Mouse (Mus musculus): ENCODE measurements around the gene Vwa1. TPM values are rescaled to one million over a fixed set of nuclear protein-coding genes. Genes with fewer than 3 reads are reported as not detected.
"Not testable (repeated sequence)": the region's sequence is repeated elsewhere in the genome, so short reads cannot be mapped to it uniquely, and the experiment has no call there.

Gene Vwa1
- total RNA-seq (2021): 10 to 100 TPM; 16.3 to 17.0 TPM
- long read RNA-seq, experiment 1, transcript Vwa1-201 (4 exons, 3,623 nt): major isoform, 52 of 58 reads
- long read RNA-seq, experiment 1, partial matches to known transcripts: 1 of 58 reads
- long read RNA-seq, experiment 1, other reads (novel, unspliced or antisense): 5 of 58 reads
- long read RNA-seq, experiment 2, transcript Vwa1-201 (4 exons, 3,623 nt): major isoform, 72 of 85 reads
- long read RNA-seq, experiment 2, partial matches to known transcripts: 2 of 85 reads
- long read RNA-seq, experiment 2, other reads (novel, unspliced or antisense): 11 of 85 reads

GRCm38 (mm10) chr4:155774280-155774754, at the start of gene Vwa1:
TSS of gene Vwa1 (minus strand) at chr4:155774698.
- intact Hi-C loops (cut with DNase I): no loop called here
- DNase-seq (ENCODE audit: low spot score in 2 of 2): peak; percentile 81 to 91

GRCm38 (mm10) chr4:155823443-155823842, 48.9 kb upstream of the Vwa1 start:
- intact Hi-C loops (cut with DNase I): no loop called here
- no peak for DNase-seq (ENCODE audit: low spot score in 2 of 2)

- intact Hi-C loops (cut with DNase I): no loop called here
- DNase-seq (ENCODE audit: low spot score in 2 of 2): no peak
Measured at GRCm38 (mm10) chr4:155821025-155821424, 46.5 kb upstream of the Vwa1 start.

GRCm38 (mm10) chr4:155817533-155817932, 43.0 kb upstream of the Vwa1 start:
- intact Hi-C loops (cut with DNase I): no loop called here

GRCm38 (mm10) chr4:155812665-155813181, 38.2 kb upstream of the Vwa1 start:
- no peak for DNase-seq (ENCODE audit: low spot score in 2 of 2)
- intact Hi-C loops (cut with DNase I): loop anchor here (2.0 kb wide), 1 partner anchor 14 kb away; no protein-coding TSS in a partner anchor

More at GRCm38 (mm10) chr4:155817533-155817932, 43.0 kb upstream of the Vwa1 start:
- no peak for DNase-seq (ENCODE audit: low spot score in 2 of 2)

GRCm38 (mm10) chr4:155811929-155812664, 37.6 kb upstream of the Vwa1 start, which contains the start of gene Ccnl2:
TSS of gene Ccnl2 (plus strand) at chr4:155812489.
- intact Hi-C loops (cut with DNase I): loop anchor here (2.0 kb wide), 1 partner anchor 15 kb away; no protein-coding TSS in a partner anchor
- peak; percentile 94 to 96 for DNase-seq (ENCODE audit: low spot score in 2 of 2)

- DNase-seq (ENCODE audit: low spot score in 2 of 2): no peak
- intact Hi-C loops (cut with DNase I): no loop called here
Measured at GRCm38 (mm10) chr4:155807841-155808240, 33.3 kb upstream of the Vwa1 start.

GRCm38 (mm10) chr4:155803340-155804041, 29.0 kb upstream of the Vwa1 start:
- peak; percentile 95 to 98 for DNase-seq (ENCODE audit: low spot score in 2 of 2)
- intact Hi-C loops (cut with DNase I): no loop called here

GRCm38 (mm10) chr4:155802741-155803339, 28.3 kb upstream of the Vwa1 start, which contains the start of gene Mrpl20:
TSS of gene Mrpl20 (plus strand) at chr4:155802878.
- DNase-seq (ENCODE audit: low spot score in 2 of 2): no peak
- intact Hi-C loops (cut with DNase I): no loop called here

GRCm38 (mm10) chr4:155802075-155802474, 27.6 kb upstream of the Vwa1 start:
- intact Hi-C loops (cut with DNase I): no loop called here
- no peak for DNase-seq (ENCODE audit: low spot score in 2 of 2)

- intact Hi-C loops (cut with DNase I): no loop called here
- DNase-seq (ENCODE audit: low spot score in 2 of 2): no peak
Measured at GRCm38 (mm10) chr4:155793730-155794129, 19.2 kb upstream of the Vwa1 start.

- no peak for DNase-seq (ENCODE audit: low spot score in 2 of 2)
- intact Hi-C loops (cut with DNase I): no loop called here
Measured at GRCm38 (mm10) chr4:155791240-155791933, 16.9 kb upstream of the Vwa1 start.

GRCm38 (mm10) chr4:155790650-155791161, 16.2 kb upstream of the Vwa1 start:
- DNase-seq (ENCODE audit: low spot score in 2 of 2): no peak
- intact Hi-C loops (cut with DNase I): no loop called here

- no peak for DNase-seq (ENCODE audit: low spot score in 2 of 2)
- intact Hi-C loops (cut with DNase I): no loop called here
Measured at GRCm38 (mm10) chr4:155790021-155790489, 15.6 kb upstream of the Vwa1 start, which contains the start of gene Ankrd65. TSS of gene Ankrd65 (plus strand) at chr4:155790439.

GRCm38 (mm10) chr4:155788833-155789232, 14.3 kb upstream of the Vwa1 start:
- DNase-seq (ENCODE audit: low spot score in 2 of 2); intact Hi-C loops (cut with DNase I): not testable (repeated sequence)

GRCm38 (mm10) chr4:155788300-155788699, 13.8 kb upstream of the Vwa1 start:
- no peak for DNase-seq (ENCODE audit: low spot score in 2 of 2)
- intact Hi-C loops (cut with DNase I): no loop called here

GRCm38 (mm10) chr4:155785819-155786218, 11.3 kb upstream of the Vwa1 start, which contains the start of gene Tmem88b:
TSS of gene Tmem88b (minus strand) at chr4:155785874.
- DNase-seq (ENCODE audit: low spot score in 2 of 2): no peak
- intact Hi-C loops (cut with DNase I): no loop called here

GRCm38 (mm10) chr4:155785246-155785645, 10.7 kb upstream of the Vwa1 start:
- DNase-seq (ENCODE audit: low spot score in 2 of 2): no peak
- intact Hi-C loops (cut with DNase I): no loop called here

All from left cerebral cortex, postnatal 14 days (tissue).